Comparison of ENCODE assay signal across 9 mouse cellular contexts in genomic region chr6:115499540-115499939, GRCm38 (mm10). TPM values are rescaled to one million over a fixed set of nuclear protein-coding genes. Genes with fewer than 3 reads are reported as not detected.
DNase-seq lines count a peak whose midpoint lies in the region; ATAC-seq and TF ChIP-seq lines count a peak whose summit lies in the region.
"Had no signal": no experiment of that assay in that cellular context is flagged by ENCODE, and none has a peak within 500 bp of the region (broad histone marks: within the 10 kb centered on the region; RNA-seq: fewer than 3 reads in every experiment).

No protein-coding gene starts in this region.

- TF ChIP-seq EP300 in heart, adult 2 months (IDR thresholded peaks at IDR 0.05; ENCODE audit: insufficient read depth, low read depth, low read length), result no peak

- no peak for ATAC-seq in heart, embryonic 12.5 days (ENCODE audit: insufficient number of reproducible peaks, low FRiP score)

- TF ChIP-seq POLR2A in heart, adult 2 months (IDR thresholded peaks at IDR 0.05; ENCODE audit: insufficient read depth, low read depth, low read length), result no peak
- no peak for TF ChIP-seq POLR2A in brain, embryonic 14.5 days (IDR thresholded peaks at IDR 0.05; ENCODE audit: borderline replicate concordance, extremely low read depth, insufficient read depth, insufficient read length, poor library complexity, severe bottlenecking)

- peak; percentile 68 to 84 for DNase-seq in heart, adult 2 months
- peak; percentile 73 for DNase-seq in brain, embryonic 14.5 days (ENCODE audit: low read depth)
- DNase-seq in heart, postnatal 36 days, result peak; percentile 62 to 64
- no peak for DNase-seq in spleen, postnatal 10 days (ENCODE audit: low spot score in 2 of 2)
- DNase-seq in spleen, postnatal 36 days (ENCODE audit: low spot score in 2 of 2), result no peak
- DNase-seq in thymus, postnatal 0 days (ENCODE audit: low spot score), result no peak

- H3K27me3 ChIP-seq in heart, adult 2 months (ENCODE audit: control insufficient read depth, insufficient read depth, low read length), result no peaks in the 10 kb centered on the region
- 0 out of 2 replicates have a peak, but pooled peaks cover 4% of the 10 kb centered on the region for H3K27me3 ChIP-seq in heart, embryonic 12.5 days (replicated peaks)
- H3K27me3 ChIP-seq in E14TG2a.4 (ENCODE audit: insufficient read depth, low read length), result peaks cover 19% of the 10 kb centered on the region
- H3K27me3 ChIP-seq: neural tube, embryonic 13.5 days had no signal

- H3K4me3 ChIP-seq in heart, adult 2 months, result no peak overlapping the region
- H3K4me3 ChIP-seq in heart, embryonic 12.5 days, result no peak overlapping the region
- H3K4me3 ChIP-seq in E14TG2a.4 (replicated peaks; ENCODE audit: low read length), result peak overlapping the region; percentile 57
- H3K4me3 ChIP-seq: neural tube, embryonic 13.5 days had no signal

- H3K4me1 ChIP-seq in heart, adult 2 months (ENCODE audit: control insufficient read depth, insufficient read depth, low read length), result peaks cover 3% of the 10 kb centered on the region
- peaks cover 14% of the 10 kb centered on the region for H3K4me1 ChIP-seq in heart, embryonic 12.5 days (replicated peaks)
- H3K4me1 ChIP-seq in E14TG2a.4 (replicated peaks; ENCODE audit: low read depth, low read length), result peaks cover 23% of the 10 kb centered on the region
- H3K4me1 ChIP-seq: neural tube, embryonic 13.5 days had no signal

- no peaks in the 10 kb centered on the region for H3K79me2 ChIP-seq in heart, adult 2 months (replicated peaks; ENCODE audit: control insufficient read depth, insufficient read depth, low read length)

- no peaks in the 10 kb centered on the region for H3K9me3 ChIP-seq in heart, embryonic 12.5 days (replicated peaks)
- H3K9me3 ChIP-seq in E14TG2a.4 (ENCODE audit: low read length), result no peaks in the 10 kb centered on the region
- H3K9me3 ChIP-seq: neural tube, embryonic 13.5 days had no signal

- TF ChIP-seq CTCF in heart, adult 2 months (IDR thresholded peaks at IDR 0.05), result no peak
- TF ChIP-seq CTCF in E14TG2a.4 (conservative IDR thresholded peaks at IDR 0.05; ENCODE audit: low read length), result no peak
- no peak for TF ChIP-seq CTCF in brain, embryonic 14.5 days (IDR thresholded peaks at IDR 0.05; ENCODE audit: borderline replicate concordance, extremely low read depth, insufficient read depth, insufficient read length)

- no peak overlapping the region for H3K27ac ChIP-seq in heart, adult 2 months
- no peak overlapping the region for H3K27ac ChIP-seq in heart, embryonic 12.5 days (ENCODE audit: poor library complexity, severe bottlenecking)
- H3K27ac ChIP-seq: neural tube, embryonic 13.5 days had no signal

- WGBS in heart, adult 2 months, result 70% methylated on average over 14 of the region's 14 CpGs
- whole genome bisulfite sequencing in heart, embryonic 12.5 days, result 73% methylated on average over 14 of the region's 14 CpGs

- no peak overlapping the region for H3K9ac ChIP-seq in heart, adult 2 months (ENCODE audit: low read depth, low read length)
- no peak overlapping the region for H3K9ac ChIP-seq in heart, embryonic 12.5 days
- H3K9ac ChIP-seq: neural tube, embryonic 13.5 days had no signal

- intact Hi-C loops in heart, adult 2 months (cut with DNase I), result loop anchor here (5.0 kb wide), 1 partner anchor 37 kb away; no protein-coding TSS in a partner anchor
- intact Hi-C loops in heart, postnatal 36 days (cut with DNase I), result no loop called here

- H3K36me3 ChIP-seq in heart, adult 2 months (ENCODE audit: control insufficient read depth, insufficient read depth, low read length), result peaks cover 2% of the 10 kb centered on the region; the same call in 1 of the 2 replicates
- no peaks in the 10 kb centered on the region for H3K36me3 ChIP-seq in heart, embryonic 12.5 days
- no peaks in the 10 kb centered on the region for H3K36me3 ChIP-seq in E14TG2a.4 (ENCODE audit: insufficient read depth, low read length)
- H3K36me3 ChIP-seq: neural tube, embryonic 13.5 days had no signal

- H3K4me2 ChIP-seq in heart, embryonic 12.5 days, result no peak overlapping the region
- H3K4me2 ChIP-seq: neural tube, embryonic 13.5 days had no signal

RNA-seq across cellular contexts. Expression of gene Tsen2, which starts 44.9 kb away (rescaled TPM):
- 1 to 10 TPM; 6.1 to 7.2 TPM for total RNA-seq in heart, adult 2 months (2021)
- polyA plus RNA-seq in heart, adult 2 months (2012; rRNA removed), result 3.9 and 4.3 TPM in 2 replicates
- polyA plus RNA-seq in heart, embryonic 12.5 days (2016; fragmentation: Nextera tagmentation; extraction: Ambion mirVana), result 20.0 and 20.4 TPM in 2 replicates
- polyA plus RNA-seq in brain, embryonic 14.5 days (2012; rRNA removed), result 18.6 and 19.8 TPM in 2 replicates
- total RNA-seq in heart, postnatal 36 days (2021), result 1 to 10 TPM; 7.9 to 10.0 TPM
- polyA plus RNA-seq in thymus, postnatal 0 days (2015; fragmentation: Nextera tagmentation; extraction: Ambion mirVana), result 18.1 and 21.0 TPM in 2 replicates

Comparison
In these comparisons a context has a peak if more than half of its experiments do, and no peak if none do; other contexts are left out.
1. DNase-seq: peak in heart, adult 2 months (2 of 2), brain, embryonic 14.5 days (single experiment) and heart, postnatal 36 days (2 of 2); none in spleen, postnatal 10 days (0 of 2), spleen, postnatal 36 days (0 of 2) and thymus, postnatal 0 days (single experiment).